ENCODE assay signal across 21 mouse cellular contexts in genomic region chr19:19089427-19089826, GRCm38 (mm10). TPM values are rescaled to one million over a fixed set of nuclear protein-coding genes. Genes with fewer than 3 reads are reported as not detected.
DNase-seq lines count a peak whose midpoint lies in the region; ATAC-seq lines count a peak whose summit lies in the region.
"Had no signal": no experiment of that assay in that cellular context is flagged by ENCODE, and none has a peak within 500 bp of the region (broad histone marks: within the 10 kb centered on the region; RNA-seq: fewer than 3 reads in every experiment).

No protein-coding gene starts in this region.

- H3K4me3 ChIP-seq in midbrain, embryonic 15.5 days = no peak overlapping the region
- no peak overlapping the region for H3K4me3 ChIP-seq in midbrain, embryonic 10.5 days
- H3K4me3 ChIP-seq: embryonic facial prominence, embryonic 10.5 days; embryonic facial prominence, embryonic 12.5 days; forebrain, embryonic 13.5 days; forebrain, embryonic 15.5 days had no signal

- H3K9me3 ChIP-seq in midbrain, embryonic 15.5 days = no peaks in the 10 kb centered on the region
- no peaks in the 10 kb centered on the region for H3K9me3 ChIP-seq in midbrain, embryonic 10.5 days (replicated peaks)
- H3K9me3 ChIP-seq: embryonic facial prominence, embryonic 10.5 days; embryonic facial prominence, embryonic 12.5 days; forebrain, embryonic 13.5 days; forebrain, embryonic 15.5 days had no signal

- peak; percentile 61 for DNase-seq in heart, adult 11 months
- DNase-seq in heart, postnatal 10 days = no peak
- DNase-seq in midbrain, embryonic 10.5 days (ENCODE audit: low spot score) = no peak
- DNase-seq in testis, postnatal 14 days (ENCODE audit: low spot score) = peak; percentile 31
- DNase-seq in testis, postnatal 10 days (ENCODE audit: low spot score) = no peak
- DNase-seq in ovary, postnatal 10 days (ENCODE audit: low spot score) = no peak
- DNase-seq: adrenal gland, adult 8-10 months; adrenal gland, postnatal 14 days; adrenal gland, postnatal 36 days; cerebellum, adult 11-12 months; cerebellum, adult 2 months; cerebellum, adult 9-10 months; cerebellum, postnatal 10 days; cerebellum, postnatal 25 days had no signal

- ATAC-seq in midbrain, embryonic 15.5 days (replicated peaks) = peak; percentile 39
- ATAC-seq: activated CD4-positive, CD25-positive, alpha-beta regulatory T cell, adult 4 months; forebrain, embryonic 13.5 days; forebrain, embryonic 15.5 days had no signal

- no peaks in the 10 kb centered on the region for H3K4me1 ChIP-seq in midbrain, embryonic 15.5 days
- no peaks in the 10 kb centered on the region for H3K4me1 ChIP-seq in midbrain, embryonic 10.5 days
- H3K4me1 ChIP-seq: embryonic facial prominence, embryonic 10.5 days; embryonic facial prominence, embryonic 12.5 days; forebrain, embryonic 13.5 days; forebrain, embryonic 15.5 days had no signal

- no peaks in the 10 kb centered on the region for H3K36me3 ChIP-seq in midbrain, embryonic 15.5 days (replicated peaks)
- H3K36me3 ChIP-seq in midbrain, embryonic 10.5 days = no peaks in the 10 kb centered on the region
- H3K36me3 ChIP-seq: embryonic facial prominence, embryonic 10.5 days; embryonic facial prominence, embryonic 12.5 days; forebrain, embryonic 15.5 days had no signal

- H3K27ac ChIP-seq in midbrain, embryonic 15.5 days = no peak overlapping the region
- no peak overlapping the region for H3K27ac ChIP-seq in midbrain, embryonic 10.5 days (replicated peaks)
- H3K27ac ChIP-seq: embryonic facial prominence, embryonic 10.5 days; embryonic facial prominence, embryonic 12.5 days; forebrain, embryonic 13.5 days; forebrain, embryonic 15.5 days had no signal

- no peak overlapping the region for H3K9ac ChIP-seq in midbrain, embryonic 15.5 days
- H3K9ac ChIP-seq: embryonic facial prominence, embryonic 12.5 days; forebrain, embryonic 13.5 days; forebrain, embryonic 15.5 days had no signal

- 65% methylated on average over 7 of the region's 7 CpGs for WGBS in midbrain, embryonic 15.5 days
- WGBS in midbrain, embryonic 10.5 days = 89% methylated on average over 7 of the region's 7 CpGs

- H3K4me2 ChIP-seq in midbrain, embryonic 15.5 days = no peak overlapping the region
- H3K4me2 ChIP-seq: embryonic facial prominence, embryonic 12.5 days; forebrain, embryonic 13.5 days; forebrain, embryonic 15.5 days had no signal

- no peaks in the 10 kb centered on the region for H3K27me3 ChIP-seq in midbrain, embryonic 15.5 days (replicated peaks)
- no peaks in the 10 kb centered on the region for H3K27me3 ChIP-seq in midbrain, embryonic 10.5 days (ENCODE audit: low read depth, poor library complexity, severe bottlenecking)
- H3K27me3 ChIP-seq: embryonic facial prominence, embryonic 12.5 days; forebrain, embryonic 13.5 days; forebrain, embryonic 15.5 days had no signal

- intact Hi-C loops in heart, postnatal 10 days (cut with DNase I) = no loop called here

RNA-seq across cellular contexts. Expression of gene Rorb, which starts 21.6 kb away (rescaled TPM):
- under 1 TPM; 0.14 to 0.47 TPM for total RNA-seq in heart, postnatal 10 days (2021)
- 13.1 and 17.1 TPM in 2 replicates for polyA plus RNA-seq in midbrain, embryonic 15.5 days (2015; fragmentation: Nextera tagmentation; extraction: Ambion mirVana)
- 1.5 and 3.2 TPM in 2 replicates for polyA plus RNA-seq in midbrain, embryonic 10.5 days (2016; fragmentation: Nextera tagmentation; extraction: Ambion mirVana)
- total RNA-seq: MEL had no signal

Comparison
In these comparisons a context has a peak if more than half of its experiments do, and no peak if none do; other contexts are left out.
1. DNase-seq: peak in heart, adult 11 months (single experiment) and testis, postnatal 14 days (single experiment); none in heart, postnatal 10 days (0 of 2), midbrain, embryonic 10.5 days (single experiment), testis, postnatal 10 days (single experiment) and ovary, postnatal 10 days (single experiment).